ENCODE assay signal across 12 mouse cellular contexts in genomic region chr17:31865636-31866035, GRCm38 (mm10). TPM values are rescaled to one million over a fixed set of nuclear protein-coding genes. Genes with fewer than 3 reads are reported as not detected.
DNase-seq lines count a peak whose midpoint lies in the region; TF ChIP-seq lines count a peak whose summit lies in the region.
"Had no signal": no experiment of that assay in that cellular context is flagged by ENCODE, and none has a peak within 500 bp of the region (broad histone marks: within the 10 kb centered on the region; RNA-seq: fewer than 3 reads in every experiment).

No protein-coding gene starts in this region.

- no peak overlapping the region; the same call in 1 of the 2 replicates for H3K9ac ChIP-seq in heart, adult 2 months (ENCODE audit: low read depth, low read length)
- H3K9ac ChIP-seq: liver, embryonic 15.5 days; stomach, embryonic 15.5 days had no signal

- 0 out of 2 replicates have a peak, but pooled peaks have one; percentile 26 for TF ChIP-seq EP300 in heart, adult 2 months (IDR thresholded peaks at IDR 0.05; ENCODE audit: insufficient read depth, low read depth, low read length)

- H3K79me2 ChIP-seq in heart, adult 2 months (replicated peaks; ENCODE audit: control insufficient read depth, insufficient read depth, low read length) = no peaks in the 10 kb centered on the region

- H3K27me3 ChIP-seq in heart, adult 2 months (ENCODE audit: control insufficient read depth, insufficient read depth, low read length) = no peaks in the 10 kb centered on the region
- no peaks in the 10 kb centered on the region for H3K27me3 ChIP-seq in kidney, adult 2 months (replicated peaks; ENCODE audit: control insufficient read depth, insufficient read depth, low read length)
- H3K27me3 ChIP-seq: liver, embryonic 15.5 days; stomach, embryonic 15.5 days had no signal

- no peaks in the 10 kb centered on the region for H3K36me3 ChIP-seq in heart, adult 2 months (ENCODE audit: control insufficient read depth, insufficient read depth, low read length)
- no peaks in the 10 kb centered on the region for H3K36me3 ChIP-seq in kidney, adult 2 months (ENCODE audit: control insufficient read depth, insufficient read depth, low read length)
- H3K36me3 ChIP-seq: hindbrain, embryonic 10.5 days; liver, embryonic 15.5 days; stomach, embryonic 15.5 days had no signal

- 54% methylated on average over 7 of the region's 7 CpGs for WGBS in heart, adult 2 months
- 64% methylated on average over 7 of the region's 7 CpGs for WGBS in kidney, adult 2 months

- H3K4me3 ChIP-seq in heart, adult 2 months = no peak overlapping the region
- H3K4me3 ChIP-seq in kidney, adult 2 months (ENCODE audit: insufficient read depth, low read depth, low read length) = no peak overlapping the region
- H3K4me3 ChIP-seq: hindbrain, embryonic 10.5 days; liver, embryonic 15.5 days; stomach, embryonic 15.5 days had no signal

- H3K4me1 ChIP-seq in heart, adult 2 months (ENCODE audit: control insufficient read depth, insufficient read depth, low read length) = peaks cover 14% of the 10 kb centered on the region
- peaks cover 5% of the 10 kb centered on the region; the same call in 1 of the 2 replicates for H3K4me1 ChIP-seq in kidney, adult 2 months (ENCODE audit: control insufficient read depth, insufficient read depth, low read length)

- DNase-seq in heart, adult 2 months = peak in 1 of 2 experiments; percentile 21
- DNase-seq in heart, adult 8-10 months (ENCODE audit: low spot score) = no peak
- peak; percentile 35 for DNase-seq in kidney, postnatal 10 days
- DNase-seq in kidney, adult 2 months = no peak
- peak; percentile 40 for DNase-seq in ES-CJ7 (ENCODE audit: low read depth, low spot score)
- DNase-seq in gastrocnemius, postnatal 25 days = peak; percentile 6
- no peak for DNase-seq in layer of hippocampus, postnatal 25 days (ENCODE audit: extremely low spot score in 1 of 2, low spot score in 1 of 2)
- DNase-seq: cerebellum, adult 2 months; kidney, adult 9 months had no signal

- no peak for TF ChIP-seq CTCF in heart, adult 2 months (IDR thresholded peaks at IDR 0.05)
- TF ChIP-seq CTCF in kidney, adult 2 months (conservative IDR thresholded peaks at IDR 0.05; ENCODE audit: insufficient read depth, insufficient read length, low read depth, low read length) = no peak

- TF ChIP-seq POLR2A in heart, adult 2 months (IDR thresholded peaks at IDR 0.05; ENCODE audit: insufficient read depth, low read depth, low read length) = no peak
- TF ChIP-seq POLR2A in kidney, adult 2 months (IDR thresholded peaks at IDR 0.05; ENCODE audit: low read depth, low read length) = no peak

- intact Hi-C loops in heart, adult 2 months (cut with DNase I) = no loop called here

- no peak overlapping the region for H3K27ac ChIP-seq in heart, adult 2 months
- H3K27ac ChIP-seq in kidney, adult 2 months (ENCODE audit: insufficient read depth, low read depth, low read length) = no peak overlapping the region
- H3K27ac ChIP-seq: hindbrain, embryonic 10.5 days; liver, embryonic 15.5 days; stomach, embryonic 15.5 days had no signal

RNA-seq across cellular contexts. Expression of gene Sik1, which starts 10.0 kb away (rescaled TPM):
- total RNA-seq in heart, adult 2 months (2021) = 10 to 100 TPM; 39.6 to 62.7 TPM
- 15.4 and 21.0 TPM in 2 replicates for polyA plus RNA-seq in heart, adult 2 months (2012; rRNA removed)
- 10 to 100 TPM; 19.0 to 34.0 (median 30.2) TPM for total RNA-seq in heart, adult 8-10 months (2022)
- polyA plus RNA-seq in kidney, adult 2 months (2012; rRNA removed) = 35.5 and 57.6 TPM in 2 replicates
- 10 to 100 TPM; 17.2 to 19.6 TPM for total RNA-seq in gastrocnemius, postnatal 25 days (2021)
- 10 to 100 TPM; 11.7 to 14.6 TPM for total RNA-seq in layer of hippocampus, postnatal 25 days (2021)

Comparison
In these comparisons a context has a peak if more than half of its experiments do, and no peak if none do; other contexts are left out.
1. DNase-seq: peak in kidney, postnatal 10 days (single experiment), ES-CJ7 (single experiment) and gastrocnemius, postnatal 25 days (single experiment); none in heart, adult 8-10 months (single experiment), kidney, adult 2 months (single experiment) and layer of hippocampus, postnatal 25 days (0 of 2).